Mouse (Mus musculus) stomach, embryonic 15.5 days (tissue): ENCODE results near the gene Thap7. TPM values are rescaled to one million over a fixed set of nuclear protein-coding genes. Genes with fewer than 3 reads are reported as not detected.

ENCODE experiments used
- ATAC-seq: fragments of 200-750 bp; cut with Nextera tagmentation; 2 replicates; pipeline ENCODE4 v1.8.0; 2017; ENCODE audit warnings: low read depth, moderate number of reproducible peaks, moderate TSS enrichment; ENCODE audit not compliant: insufficient read depth, low FRiP score
- H3K27ac ChIP-seq: fragments of 300-500 bp; sonication (generic); 2 replicates; pipeline ENCODE4 v1.5.1; 2015; ENCODE audit warnings: mild to moderate bottlenecking, inconsistent platforms
- H3K27me3 ChIP-seq: fragments of 300-500 bp; sonication (generic); replicated peaks from 2 replicates; pipeline ENCODE4 v1.6.1; 2015; ENCODE audit warnings: inconsistent platforms
- H3K36me3 ChIP-seq: fragments of 300-500 bp; sonication (generic); 2 replicates; pipeline ENCODE4 v1.6.1; 2015; ENCODE audit warnings: inconsistent platforms
- H3K4me1 ChIP-seq: fragments of 300-500 bp; sonication (generic); 2 replicates; pipeline ENCODE4 v1.6.1; 2015; ENCODE audit warnings: inconsistent platforms
- H3K4me2 ChIP-seq: fragments of 300-500 bp; sonication (generic); 2 replicates; pipeline ENCODE4 v1.6.1; 2015; ENCODE audit warnings: mild to moderate bottlenecking, inconsistent platforms
- H3K4me3 ChIP-seq: fragments of 300-500 bp; sonication (generic); replicated peaks from 2 replicates; pipeline ENCODE4 v1.5.1; 2015; ENCODE audit warnings: inconsistent platforms
- H3K9ac ChIP-seq: fragments of 300-500 bp; sonication (generic); 2 replicates; pipeline ENCODE4 v1.6.1; 2015; ENCODE audit warnings: inconsistent platforms
- H3K9me3 ChIP-seq: fragments of 300-500 bp; sonication (generic); 2 replicates; pipeline ENCODE4 v1.6.1; 2016; ENCODE audit warnings: inconsistent platforms
- WGBS: fragments of 180-500 bp; shearing (Covaris S2); methylation state at CpG from one replicate; pipeline ENCODE4 v1.1.7; 2015; 5-methylcytosine and 5-hydroxymethylcytosine counted together
- polyA plus RNA-seq: library from polyadenylated mRNA; unstranded; fragments of >200 nt; fragmentation: Nextera tagmentation; extraction: Ambion mirVana; gene quantifications from 2 replicates; pipeline ENCODE4 v1.2.1, GENCODE M21; 2015

Gene Thap7
- polyA plus RNA-seq, 1 experiment from 2014 or later = 60.8 TPM

GRCm38 (mm10) chr16:17507018-17507552, 23.9 kb downstream of the Thap7 start:
- Histone ChIP-seq H3K9me3 (no peaks in the 10 kb centered on the region), H3K27ac (no peak overlapping the region), H3K4me3 (no peak overlapping the region), H3K27me3 (no peaks in the 10 kb centered on the region), H3K4me2 (no peak overlapping the region), H3K4me1 (peaks cover 11% of the 10 kb centered on the region), H3K36me3 (peaks cover 6% of the 10 kb centered on the region), H3K9ac (no peak overlapping the region)
- no peak for ATAC-seq
- WGBS = 80% methylated on average over 5 of the region's 5 CpGs

GRCm38 (mm10) chr16:17502681-17503080, 28.3 kb downstream of the Thap7 start:
- no peaks in the 10 kb centered on the region for H3K9me3 ChIP-seq
- no peaks in the 10 kb centered on the region for H3K4me1 ChIP-seq
- no peak overlapping the region for H3K27ac ChIP-seq
- 73% methylated on average over 4 of the region's 4 CpGs for WGBS
- H3K27me3 ChIP-seq = no peaks in the 10 kb centered on the region
- H3K4me2 ChIP-seq = no peak overlapping the region
- H3K9ac ChIP-seq = no peak overlapping the region
- ATAC-seq = no peak
- no peak overlapping the region for H3K4me3 ChIP-seq
- no peaks in the 10 kb centered on the region for H3K36me3 ChIP-seq

- Histone ChIP-seq H3K4me3 (no peak overlapping the region), H3K27me3 (no peaks in the 10 kb centered on the region), H3K4me1 (0 out of 2 replicates have a peak, but pooled peaks cover 3% of the 10 kb centered on the region), H3K9ac (no peak overlapping the region), H3K27ac (no peak overlapping the region), H3K36me3 (no peaks in the 10 kb centered on the region), H3K9me3 (no peaks in the 10 kb centered on the region), H3K4me2 (no peak overlapping the region)
- WGBS = 37% methylated on average over 10 of the region's 10 CpGs
- ATAC-seq = no peak
Observed at GRCm38 (mm10) chr16:17499249-17499883, 31.6 kb downstream of the Thap7 start.

- ATAC-seq = no peak
- no peaks in the 10 kb centered on the region for H3K9me3 ChIP-seq
- no peaks in the 10 kb centered on the region for H3K27me3 ChIP-seq
- H3K4me1 ChIP-seq = 0 out of 2 replicates have a peak, but pooled peaks cover 3% of the 10 kb centered on the region
- no peak overlapping the region for H3K4me2 ChIP-seq
- H3K27ac ChIP-seq = no peak overlapping the region
- H3K36me3 ChIP-seq = no peaks in the 10 kb centered on the region
- H3K4me3 ChIP-seq = no peak overlapping the region
- no peak overlapping the region for H3K9ac ChIP-seq
- WGBS = 49% methylated on average over 2 of the region's 2 CpGs
Observed at GRCm38 (mm10) chr16:17496499-17497305, 34.2 kb downstream of the Thap7 start.

GRCm38 (mm10) chr16:17491896-17492561, 38.9 kb downstream of the Thap7 start:
- peaks cover 4% of the 10 kb centered on the region for H3K27me3 ChIP-seq
- no peak overlapping the region for H3K4me3 ChIP-seq
- H3K36me3 ChIP-seq = no peaks in the 10 kb centered on the region
- no peak overlapping the region for H3K9ac ChIP-seq
- WGBS = 66% methylated on average over 5 of the region's 5 CpGs
- no peak for ATAC-seq
- H3K9me3 ChIP-seq = no peaks in the 10 kb centered on the region
- no peak overlapping the region for H3K27ac ChIP-seq
- H3K4me2 ChIP-seq = no peak overlapping the region
- H3K4me1 ChIP-seq = peaks cover 8% of the 10 kb centered on the region; the same call in 1 of the 2 replicates

GRCm38 (mm10) chr16:17491154-17491553, 39.8 kb downstream of the Thap7 start:
- no peak overlapping the region for H3K27ac ChIP-seq
- H3K9me3 ChIP-seq = no peaks in the 10 kb centered on the region
- H3K36me3 ChIP-seq = no peaks in the 10 kb centered on the region; the same call in 1 of the 2 replicates
- H3K4me3 ChIP-seq = no peak overlapping the region
- 79% methylated on average over 5 of the region's 5 CpGs for WGBS
- ATAC-seq = no peak
- peaks cover 4% of the 10 kb centered on the region for H3K27me3 ChIP-seq
- no peak overlapping the region for H3K9ac ChIP-seq
- H3K4me1 ChIP-seq = peaks cover 8% of the 10 kb centered on the region; the same call in 1 of the 2 replicates
- no peak overlapping the region for H3K4me2 ChIP-seq

- Histone ChIP-seq H3K4me3 (peak within 1 kb of the TSS; percentile 51), H3K27ac (no peak within 1 kb of the TSS), H3K9ac (peak within 1 kb of the TSS; percentile 51), H3K36me3 (peaks cover 6% of the 10 kb centered on the region), H3K9me3 (no peaks in the 10 kb centered on the region), H3K27me3 (peaks cover 4% of the 10 kb centered on the region), H3K4me2 (peak within 1 kb of the TSS; percentile 91), H3K4me1 (peaks cover 8% of the 10 kb centered on the region; the same call in 1 of the 2 replicates)
- under 1% methylated on average over 47 of the region's 47 CpGs for WGBS
- peak; percentile 83 for ATAC-seq
Observed at GRCm38 (mm10) chr16:17489469-17490111, 41.3 kb downstream of the Thap7 start, which contains the start of gene Aifm3. TSS of gene Aifm3 (plus strand) at chr16:17489611.

GRCm38 (mm10) chr16:17488478-17489468, 42.2 kb downstream of the Thap7 start:
- Histone ChIP-seq H3K9me3 (no peaks in the 10 kb centered on the region), H3K4me1 (peaks cover 8% of the 10 kb centered on the region; the same call in 1 of the 2 replicates), H3K4me3 (peak overlapping the region; percentile 51), H3K27ac (no peak overlapping the region), H3K27me3 (peaks cover 4% of the 10 kb centered on the region), H3K4me2 (peak overlapping the region; percentile 91), H3K36me3 (peaks cover 14% of the 10 kb centered on the region), H3K9ac (no peak overlapping the region)
- peak; percentile 2; the same call in 1 of the 2 replicates for ATAC-seq
- WGBS = 47% methylated on average over 14 of the region's 14 CpGs

- H3K4me3 ChIP-seq = no peak overlapping the region
- peaks cover 4% of the 10 kb centered on the region for H3K27me3 ChIP-seq
- peaks cover 8% of the 10 kb centered on the region; the same call in 1 of the 2 replicates for H3K4me1 ChIP-seq
- H3K36me3 ChIP-seq = peaks cover 22% of the 10 kb centered on the region
- H3K4me2 ChIP-seq = no peak overlapping the region
- no peak overlapping the region for H3K9ac ChIP-seq
- no peak overlapping the region for H3K27ac ChIP-seq
- ATAC-seq = no peak
- no peaks in the 10 kb centered on the region for H3K9me3 ChIP-seq
- 30% methylated on average over 3 of the region's 3 CpGs for WGBS
Observed at GRCm38 (mm10) chr16:17486505-17486904, 44.4 kb downstream of the Thap7 start.

GRCm38 (mm10) chr16:17481465-17481864, 49.5 kb downstream of the Thap7 start:
- Histone ChIP-seq H3K9ac (no peak overlapping the region), H3K36me3 (peaks cover 22% of the 10 kb centered on the region), H3K27me3 (no peaks in the 10 kb centered on the region), H3K4me1 (0 out of 2 replicates have a peak, but pooled peaks cover 3% of the 10 kb centered on the region), H3K27ac (no peak overlapping the region), H3K4me2 (no peak overlapping the region), H3K4me3 (no peak overlapping the region), H3K9me3 (no peaks in the 10 kb centered on the region)
- WGBS = 74% methylated on average over 2 of the region's 2 CpGs
- ATAC-seq = no peak
